Mouse (Mus musculus) MEL (cell line): ENCODE results near the gene Pknox1.

Experiments used
- CTCF ChIP-seq, 3 experiments: IDR thresholded peaks in 2 of 3; conservative IDR thresholded peaks in 1 of 3; 2 replicates each; pipeline ENCODE4 v1.5.1; 2011 to 2012; ENCODE audit warnings: low read length in 3 of 3, low read depth in 2 of 3, mild to moderate bottlenecking in 2 of 3, improper control_type of control experiment in 1 of 3, inconsistent platforms in 1 of 3, mixed read lengths in 1 of 3, moderate library complexity in 1 of 3; ENCODE audit not compliant: control insufficient read depth in 1 of 3, insufficient read depth in 1 of 3, poor library complexity in 1 of 3, severe bottlenecking in 1 of 3
- EP300 ChIP-seq, 2 experiments: IDR thresholded peaks; 2 replicates each; pipeline ENCODE4 v1.6.1; 2011; ENCODE audit warnings: improper control_type of control experiment in 2 of 2, low read length in 2 of 2, low read depth in 1 of 2, mild to moderate bottlenecking in 1 of 2
- HCFC1 ChIP-seq: IDR thresholded peaks from 2 replicates; pipeline ENCODE4 v1.6.1; 2012; ENCODE audit warnings: low read depth, mild to moderate bottlenecking, inconsistent platforms, low read length, improper control_type of control experiment, moderate library complexity
- MAFK ChIP-seq: IDR thresholded peaks from 2 replicates; pipeline ENCODE4 v1.6.1; 2011; ENCODE audit warnings: low read depth, mild to moderate bottlenecking, low read length, improper control_type of control experiment, borderline replicate concordance
- MAZ ChIP-seq: IDR thresholded peaks from 2 replicates; pipeline ENCODE4 v1.6.1; 2012; ENCODE audit warnings: low read depth, mild to moderate bottlenecking, inconsistent platforms, low read length, improper control_type of control experiment
- SIN3A ChIP-seq: IDR thresholded peaks from 2 replicates; pipeline ENCODE4 v1.6.1; 2012; ENCODE audit warnings: low read length, improper control_type of control experiment, inconsistent platforms
- TCF12 ChIP-seq: IDR thresholded peaks from 2 replicates; pipeline ENCODE4 v1.6.1; 2014; ENCODE audit warnings: low read depth, mild to moderate bottlenecking, inconsistent platforms, low read length, improper control_type of control experiment, moderate library complexity

GRCm38 (mm10) chr17:31564858-31565140 lies 265 bp downstream of the Pknox1 start:
- TF ChIP-seq EP300 (IDR thresholded peaks at IDR 0.05; ENCODE audit: low read depth in 1 of 2, low read length in 2 of 2) (no peak), HCFC1 (no peak), MAFK (no peak), CTCF (IDR thresholded peaks at IDR 0.05 in 2 of 3, conservative IDR thresholded peaks at IDR 0.05 in 1 of 3; ENCODE audit: control insufficient read depth in 1 of 3, insufficient read depth in 1 of 3, low read depth in 2 of 3, low read length in 3 of 3, poor library complexity in 1 of 3, severe bottlenecking in 1 of 3) (no peak), MAZ (no peak), SIN3A (no peak), TCF12 (no peak)
